ENCODE assay signal across 7 mouse cellular contexts in the genomic region with DNA sequence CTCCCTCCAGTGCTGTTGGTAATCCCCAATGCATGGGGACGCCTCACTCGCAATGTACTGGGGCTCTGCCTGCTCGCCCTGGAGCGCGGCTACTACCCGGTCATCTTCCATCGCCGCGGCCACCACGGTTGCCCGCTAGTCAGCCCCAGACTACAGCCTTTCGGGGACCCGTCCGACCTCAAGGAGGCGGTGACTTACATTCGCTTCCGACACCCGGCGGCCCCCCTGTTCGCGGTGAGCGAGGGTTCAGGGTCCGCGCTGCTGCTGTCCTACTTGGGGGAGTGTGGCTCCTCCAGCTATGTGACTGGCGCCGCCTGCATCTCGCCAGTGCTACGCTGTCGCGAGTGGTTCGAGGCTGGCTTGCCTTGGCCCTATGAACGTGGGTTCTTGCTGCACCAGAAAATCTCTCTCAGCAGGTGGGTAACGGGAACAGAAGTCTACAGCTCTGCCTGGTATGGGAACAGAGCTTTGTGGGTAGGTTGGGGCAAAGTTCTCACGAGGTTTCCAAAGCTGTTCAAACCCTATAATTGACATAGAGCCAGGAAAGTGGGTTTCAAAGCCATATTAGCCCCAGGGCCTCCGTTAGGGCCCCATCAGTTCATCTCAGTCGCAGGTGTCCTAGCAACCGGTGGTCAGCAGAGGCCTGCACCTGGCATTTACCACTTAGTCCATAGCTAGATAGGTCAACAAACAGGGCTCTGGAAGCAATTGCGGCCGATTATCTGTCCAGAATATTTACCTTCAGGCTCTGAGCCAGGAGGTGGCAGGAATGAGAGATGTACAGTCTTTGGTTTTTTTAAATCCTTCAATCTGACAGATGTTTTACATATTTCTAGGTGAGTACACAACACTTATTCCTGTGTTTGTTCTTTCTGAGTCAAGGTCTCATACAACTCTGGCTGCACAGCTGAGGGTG. TPM values are rescaled to one million over a fixed set of nuclear protein-coding genes. Genes with fewer than 3 reads are reported as not detected.
DNase-seq lines count a peak whose midpoint lies in the region; ATAC-seq and TF ChIP-seq lines count a peak whose summit lies in the region.

Gene Trp53i13 (minus strand): TSS at position 344 of the 916 bp plus-strand sequence.

- no peak for ATAC-seq in neural tube, embryonic 11.5 days (ENCODE audit: insufficient read depth, low FRiP score, low TSS enrichment)
- peak; percentile 6; the same call in 1 of the 2 replicates for ATAC-seq in common myeloid progenitor, adult 5-6 weeks (replicated peaks; ENCODE audit: low read depth, poor library complexity, severe bottlenecking)
- ATAC-seq in liver, embryonic 11.5 days (replicated peaks; ENCODE audit: low FRiP score) = no peak
- ATAC-seq in stomach, postnatal 0 days (ENCODE audit: low FRiP score, low TSS enrichment) = no peak

- H3K9ac ChIP-seq in neural tube, embryonic 11.5 days (ENCODE audit: low read length) = peak within 1 kb of the TSS; percentile 51
- H3K9ac ChIP-seq in liver, embryonic 11.5 days (ENCODE audit: low read depth, low read length) = peak within 1 kb of the TSS; percentile 74
- H3K9ac ChIP-seq in stomach, postnatal 0 days (ENCODE audit: low read length) = peak within 1 kb of the TSS; percentile 58

- H3K9me3 ChIP-seq in neural tube, embryonic 11.5 days (ENCODE audit: control insufficient read depth, low read length) = no peaks in the 10 kb centered on the region
- H3K9me3 ChIP-seq in liver, embryonic 11.5 days (ENCODE audit: control insufficient read depth, low read length) = no peaks in the 10 kb centered on the region
- no peaks in the 10 kb centered on the region for H3K9me3 ChIP-seq in stomach, postnatal 0 days (ENCODE audit: control insufficient read depth, low read length)

- DNase-seq in neural tube, embryonic 11.5 days (ENCODE audit: low spot score) = peak; percentile 40
- DNase-seq in neural tube, embryonic 10.5 days (ENCODE audit: extremely low spot score, low spot score) = no peak
- no peak for DNase-seq in heart, postnatal 10 days
- no peak for DNase-seq in liver, embryonic 11.5 days (ENCODE audit: low spot score)
- peak; percentile 41 for DNase-seq in stomach, postnatal 0 days (ENCODE audit: low spot score)
- DNase-seq in c-Kit-positive CD71-positive TER-119-positive erythroid progenitor cells, embryonic 14.5 days (ENCODE audit: low spot score) = no peak

- H3K36me3 ChIP-seq in neural tube, embryonic 11.5 days (ENCODE audit: control insufficient read depth, insufficient read depth, low read length) = no peaks in the 10 kb centered on the region
- H3K36me3 ChIP-seq in liver, embryonic 11.5 days (ENCODE audit: control insufficient read depth, insufficient read depth, low read length) = no peaks in the 10 kb centered on the region
- no peaks in the 10 kb centered on the region for H3K36me3 ChIP-seq in stomach, postnatal 0 days (ENCODE audit: control insufficient read depth, insufficient read depth, low read length)

- peak within 1 kb of the TSS; percentile 43 for H3K4me3 ChIP-seq in neural tube, embryonic 11.5 days (ENCODE audit: low read depth, low read length)
- H3K4me3 ChIP-seq in liver, embryonic 11.5 days (ENCODE audit: low read depth, low read length) = peak within 1 kb of the TSS; percentile 57
- peak within 1 kb of the TSS; percentile 44 for H3K4me3 ChIP-seq in stomach, postnatal 0 days (ENCODE audit: low read depth, low read length)

- TF ChIP-seq EP300 in stomach, postnatal 0 days (optimal IDR thresholded peaks at IDR 0.05) = no peak

- H3K4me2 ChIP-seq in neural tube, embryonic 11.5 days (ENCODE audit: low read depth) = peak within 1 kb of the TSS; percentile 88
- H3K4me2 ChIP-seq in liver, embryonic 11.5 days = peak within 1 kb of the TSS; percentile 99
- peak within 1 kb of the TSS; percentile 96 for H3K4me2 ChIP-seq in stomach, postnatal 0 days (replicated peaks; ENCODE audit: low read depth)

- peaks cover 27% of the 10 kb centered on the region for H3K4me1 ChIP-seq in neural tube, embryonic 11.5 days (ENCODE audit: control insufficient read depth, insufficient read depth, low read length)
- H3K4me1 ChIP-seq in liver, embryonic 11.5 days (replicated peaks; ENCODE audit: control insufficient read depth, insufficient read depth, low read length) = peaks cover 32% of the 10 kb centered on the region
- H3K4me1 ChIP-seq in stomach, postnatal 0 days (replicated peaks; ENCODE audit: control insufficient read depth, insufficient read depth) = 0 out of 2 replicates have a peak, but pooled peaks cover 5% of the 10 kb centered on the region

- no peak within 1 kb of the TSS for H3K27ac ChIP-seq in neural tube, embryonic 11.5 days (ENCODE audit: low read depth, low read length)
- peak within 1 kb of the TSS; percentile 25; the same call in 1 of the 2 replicates for H3K27ac ChIP-seq in liver, embryonic 11.5 days (ENCODE audit: low read depth, low read length)
- peak within 1 kb of the TSS; percentile 18; the same call in 1 of the 2 replicates for H3K27ac ChIP-seq in stomach, postnatal 0 days (replicated peaks)

- TF ChIP-seq CTCF in stomach, postnatal 0 days (IDR thresholded peaks at IDR 0.05; ENCODE audit: low read depth) = no peak

- intact Hi-C loops in heart, postnatal 10 days (cut with DNase I) = no loop called here

- H3K27me3 ChIP-seq in neural tube, embryonic 11.5 days (ENCODE audit: control insufficient read depth, insufficient read depth, low read length) = peaks cover 6% of the 10 kb centered on the region
- peaks cover 24% of the 10 kb centered on the region for H3K27me3 ChIP-seq in liver, embryonic 11.5 days (replicated peaks; ENCODE audit: control insufficient read depth, insufficient read depth, low read length)
- no peaks in the 10 kb centered on the region for H3K27me3 ChIP-seq in stomach, postnatal 0 days (ENCODE audit: control insufficient read depth, insufficient read depth, low read length)

- 6% methylated on average over 39 of the region's 39 CpGs for WGBS in neural tube, embryonic 11.5 days
- WGBS in liver, embryonic 11.5 days = 11% methylated on average over 39 of the region's 39 CpGs
- 12% methylated on average over 39 of the region's 39 CpGs for WGBS in stomach, postnatal 0 days

RNA-seq across cellular contexts. Expression of gene Trp53i13, which starts in this region (rescaled TPM):
- polyA plus RNA-seq in neural tube, embryonic 11.5 days (2014; fragmentation: Nextera tagmentation; extraction: Ambion mirVana) = 27.8 and 31.9 TPM in 2 replicates
- 3.1 and 3.5 TPM in 2 replicates for total RNA-seq in common myeloid progenitor, adult 5-6 weeks (2017)
- 10 to 100 TPM; 11.8 to 12.9 TPM for total RNA-seq in heart, postnatal 10 days (2021)
- polyA plus RNA-seq in liver, embryonic 11.5 days (2014; fragmentation: Nextera tagmentation; extraction: Ambion mirVana) = 16.2 and 17.9 TPM in 2 replicates
- 19.5 and 20.9 TPM in 2 replicates for polyA plus RNA-seq in stomach, postnatal 0 days (2015; fragmentation: Nextera tagmentation; extraction: Ambion mirVana)

Comparison
In these comparisons a context has a peak if more than half of its experiments do, and no peak if none do; other contexts are left out.
1. DNase-seq: peak in neural tube, embryonic 11.5 days (single experiment) and stomach, postnatal 0 days (single experiment); none in neural tube, embryonic 10.5 days (single experiment), heart, postnatal 10 days (0 of 2), liver, embryonic 11.5 days (single experiment) and c-Kit-positive CD71-positive TER-119-positive erythroid progenitor cells, embryonic 14.5 days (single experiment).
2. Peak in every context shown above with its lines, with median percentiles within 50 percentile points of each other: H3K4me2 ChIP-seq, H3K4me3 ChIP-seq and H3K9ac ChIP-seq.